Mouse (Mus musculus) liver, adult 2 months (tissue): ENCODE measurements around the gene Mfsd4b1. TPM values are rescaled to one million over a fixed set of nuclear protein-coding genes. Genes with fewer than 3 reads are reported as not detected.

Experiments used
- DNase-seq: peaks from one replicate; pipeline ENCODE4 v3.0.0-alpha.2; 2011; ENCODE audit warnings: low read depth, low spot score; ENCODE audit errors: extremely low read depth
- H3K27ac ChIP-seq: fragments of 200-500 bp; replicated peaks from 2 replicates; pipeline ENCODE4 v1.5.1; 2012; ENCODE audit warnings: low read depth, mild to moderate bottlenecking, control low read depth, inconsistent platforms, low read length; ENCODE audit not compliant: insufficient read depth
- H3K27me3 ChIP-seq: fragments of 200-500 bp; 2 replicates; pipeline ENCODE4 v1.6.1; 2012; ENCODE audit warnings: mild to moderate bottlenecking, moderate library complexity, low read length, inconsistent platforms; ENCODE audit not compliant: control insufficient read depth, insufficient read depth
- H3K36me3 ChIP-seq: fragments of 200-500 bp; 2 replicates; pipeline ENCODE4 v1.6.1; 2012; ENCODE audit warnings: low read length, inconsistent platforms; ENCODE audit not compliant: control insufficient read depth, insufficient read depth
- H3K4me1 ChIP-seq: fragments of 200-500 bp; 2 replicates; pipeline ENCODE4 v1.6.1; 2011; ENCODE audit warnings: low read length; ENCODE audit not compliant: control insufficient read depth, insufficient read depth
- H3K4me3 ChIP-seq: fragments of 200-500 bp; 2 replicates; pipeline ENCODE4 v1.5.1; 2011; ENCODE audit warnings: low read depth, mild to moderate bottlenecking, control low read depth, low read length, moderate library complexity; ENCODE audit not compliant: insufficient read depth
- H3K79me2 ChIP-seq: fragments of 200-500 bp; 2 replicates; pipeline ENCODE4 v1.6.1; 2012; ENCODE audit warnings: inconsistent platforms, mild to moderate bottlenecking, low read length, moderate library complexity; ENCODE audit not compliant: control insufficient read depth, insufficient read depth
- H3K9ac ChIP-seq: fragments of 200-500 bp; 2 replicates; pipeline ENCODE4 v1.6.1; 2012; ENCODE audit warnings: low read depth, mild to moderate bottlenecking, control low read depth, inconsistent platforms, low read length
- CTCF ChIP-seq: fragments of 200-500 bp; IDR thresholded peaks from 2 replicates; pipeline ENCODE4 v1.5.1; 2011; ENCODE audit warnings: low read depth, low read length, control low read depth
- POLR2A ChIP-seq: fragments of 200-500 bp; IDR thresholded peaks from 2 replicates; pipeline ENCODE4 v1.6.1; 2011; ENCODE audit warnings: low read length, control low read depth; ENCODE audit not compliant: insufficient read depth; ENCODE audit errors: extremely low read depth
- WGBS: fragments of 180-500 bp; shearing (Covaris S2); methylation state at CpG from one replicate; pipeline ENCODE4 v1.1.7; 2018; 5-methylcytosine and 5-hydroxymethylcytosine counted together
- polyA plus RNA-seq: library from polyadenylated mRNA; depleted of rRNA; stranded (reverse); fragments of >200 nt; gene quantifications from 2 replicates; pipeline ENCODE4 v1.2.3, GENCODE M21; 2012
- total RNA-seq: library from RNA; depleted of rRNA; stranded (reverse); fragments of >200 nt; gene quantifications from 2 replicates; pipeline ENCODE4 v1.2.3, GENCODE M21; 2014

The Mfsd4b1 gene
- total and polyA plus RNA-seq, 2 experiments, result 28.7 to 47.8 TPM

DNA sequence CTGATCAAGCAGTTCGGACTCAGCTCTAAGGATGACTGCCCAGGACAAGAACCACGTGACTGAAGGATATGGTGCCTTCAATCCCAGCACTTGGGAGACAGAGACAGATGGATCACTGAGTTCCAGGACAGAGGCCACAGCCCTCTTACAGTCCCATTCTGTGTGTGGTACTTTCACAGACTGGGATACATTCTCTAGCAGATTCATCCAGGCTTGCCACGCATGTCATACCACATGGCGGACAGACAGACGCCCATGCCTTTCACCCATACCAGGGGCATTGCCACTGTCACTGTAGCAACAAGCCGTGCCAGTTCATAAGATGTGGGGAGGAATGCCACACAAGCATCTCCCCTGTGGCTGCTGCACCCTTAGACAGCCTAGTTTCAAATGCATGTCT, 5.6 kb upstream of the Mfsd4b1 start:
- TF ChIP-seq CTCF (no peak), POLR2A (no peak)
- no peak overlapping the region for H3K27ac ChIP-seq
- no peaks in the 10 kb centered on the region for H3K4me1 ChIP-seq
- H3K9ac ChIP-seq, result no peak overlapping the region
- no peaks in the 10 kb centered on the region for H3K79me2 ChIP-seq
- no peaks in the 10 kb centered on the region for H3K27me3 ChIP-seq
- H3K36me3 ChIP-seq, result peaks cover 16% of the 10 kb centered on the region
- no peak for DNase-seq
- WGBS, result 97% methylated on average over 6 of the region's 6 CpGs
- H3K4me3 ChIP-seq, result no peak overlapping the region

DNA sequence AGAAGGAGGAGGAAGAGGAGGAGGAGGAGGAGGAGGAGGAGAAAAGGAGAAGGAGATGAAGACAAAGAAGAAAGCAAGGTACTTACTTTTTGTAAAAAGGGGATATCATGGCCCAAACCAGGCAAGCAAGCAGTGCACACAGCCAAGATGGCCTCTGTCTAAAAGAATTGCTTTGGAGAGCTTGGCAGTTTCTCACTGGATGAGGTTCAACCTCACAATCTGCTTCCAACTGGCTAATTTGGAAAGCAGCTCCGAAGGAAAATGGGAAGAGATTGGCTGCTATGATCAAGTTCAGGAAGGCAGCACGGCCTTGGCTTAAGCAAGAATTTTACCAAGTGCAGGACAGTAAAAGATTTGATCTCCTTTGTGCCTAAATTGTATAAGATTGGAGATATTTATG, 4.5 kb upstream of the Mfsd4b1 start:
- H3K79me2 ChIP-seq, result no peaks in the 10 kb centered on the region
- H3K27ac ChIP-seq, result no peak overlapping the region
- 81% methylated on average over 2 of the region's 2 CpGs for WGBS
- no peaks in the 10 kb centered on the region; the same call in 1 of the 2 replicates for H3K4me1 ChIP-seq
- H3K36me3 ChIP-seq, result peaks cover 6% of the 10 kb centered on the region
- no peaks in the 10 kb centered on the region for H3K27me3 ChIP-seq
- no peak overlapping the region for H3K4me3 ChIP-seq
- DNase-seq, result no peak
- no peak overlapping the region for H3K9ac ChIP-seq
- no peak for TF ChIP-seq POLR2A

DNA sequence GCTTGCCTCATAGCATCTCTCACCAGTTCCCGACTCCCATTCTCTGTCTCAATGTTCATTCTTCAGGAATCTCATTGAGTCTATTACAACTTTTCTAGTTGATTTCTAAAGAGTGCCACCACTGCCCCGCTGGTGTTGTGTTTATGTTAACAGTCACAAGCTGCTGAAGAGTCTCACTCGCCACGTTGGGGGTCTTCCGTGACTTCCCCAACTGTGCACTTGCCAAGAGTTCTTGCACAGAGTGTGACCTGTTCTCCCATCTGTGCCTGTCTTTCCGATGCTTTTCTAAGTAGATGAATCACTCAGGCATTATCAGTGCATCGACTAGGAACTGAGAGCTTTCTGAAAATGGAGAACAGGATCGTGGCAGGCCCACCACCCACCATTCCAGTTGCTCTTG, 3.0 kb upstream of the Mfsd4b1 start:
- Histone ChIP-seq H3K4me3 (no peak overlapping the region), H3K27ac (no peak overlapping the region), H3K36me3 (peaks cover 3% of the 10 kb centered on the region; the same call in 1 of the 2 replicates), H3K9ac (no peak overlapping the region), H3K79me2 (peaks cover 5% of the 10 kb centered on the region; the same call in 1 of the 2 replicates), H3K4me1 (peaks cover 4% of the 10 kb centered on the region), H3K27me3 (no peaks in the 10 kb centered on the region)
- DNase-seq, result no peak
- no peak for TF ChIP-seq POLR2A
- no peak for TF ChIP-seq CTCF
- WGBS, result 89% methylated on average over 8 of the region's 8 CpGs

DNA sequence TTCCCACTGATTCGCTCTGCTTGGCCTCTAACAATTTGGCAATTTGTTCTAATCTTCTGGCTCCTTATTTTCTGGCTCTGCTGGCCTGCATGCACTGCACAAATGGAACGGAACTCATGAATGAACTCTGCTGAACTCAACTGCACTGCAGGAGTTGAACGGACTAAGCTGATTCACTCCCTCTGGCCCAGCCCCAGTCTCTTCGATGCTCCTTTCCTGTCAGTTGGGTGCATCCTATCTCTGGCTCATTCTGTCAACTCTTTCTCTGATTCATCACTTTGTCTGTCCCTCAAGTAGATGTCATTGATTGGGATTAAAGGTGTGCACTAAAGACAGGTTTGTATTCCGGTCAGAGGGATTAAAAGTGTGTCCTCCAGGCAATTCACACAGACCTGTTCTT, 1.5 kb upstream of the Mfsd4b1 start:
- H3K27ac ChIP-seq, result no peak overlapping the region
- no peaks in the 10 kb centered on the region for H3K36me3 ChIP-seq
- 76% methylated on average over 5 of the region's 5 CpGs for WGBS

DNA sequence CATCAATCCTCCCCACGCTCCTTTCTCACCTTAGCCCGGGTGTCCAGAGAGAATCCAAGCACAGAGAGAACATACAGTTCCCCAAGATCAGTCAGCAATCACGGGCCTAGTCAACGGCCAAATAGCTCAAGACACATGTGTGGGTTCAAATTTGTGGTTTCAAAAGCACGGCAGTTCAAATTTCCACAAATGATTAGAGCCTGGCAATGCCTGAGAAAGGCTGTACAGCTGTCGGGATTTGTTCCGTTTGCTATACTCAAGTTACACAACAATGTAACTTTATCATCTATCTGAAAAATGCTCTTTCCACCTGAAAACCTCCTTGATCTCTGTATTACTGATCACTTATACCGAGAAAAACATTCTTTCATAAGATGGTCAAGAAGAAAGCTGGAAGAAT, 492 bp upstream of the Mfsd4b1 start:
- no peak overlapping the region for H3K27ac ChIP-seq
- H3K4me3 ChIP-seq, result no peak overlapping the region
- H3K9ac ChIP-seq, result no peak overlapping the region
- H3K36me3 ChIP-seq, result no peaks in the 10 kb centered on the region
- 52% methylated on average over 8 of the region's 8 CpGs for WGBS
- H3K27me3 ChIP-seq, result no peaks in the 10 kb centered on the region
- TF ChIP-seq CTCF, result no peak
- TF ChIP-seq POLR2A, result no peak
- H3K79me2 ChIP-seq, result peaks cover 9% of the 10 kb centered on the region; the same call in 1 of the 2 replicates
- H3K4me1 ChIP-seq, result peaks cover 7% of the 10 kb centered on the region
- DNase-seq, result no peak

More for the DNA sequence above, 1.5 kb upstream of the Mfsd4b1 start:
- peak; percentile 27 for DNase-seq
- H3K79me2 ChIP-seq, result peaks cover 6% of the 10 kb centered on the region; the same call in 1 of the 2 replicates
- H3K9ac ChIP-seq, result no peak overlapping the region
- TF ChIP-seq CTCF, result no peak
- TF ChIP-seq POLR2A, result no peak
- H3K27me3 ChIP-seq, result no peaks in the 10 kb centered on the region
- no peak overlapping the region for H3K4me3 ChIP-seq
- peaks cover 7% of the 10 kb centered on the region for H3K4me1 ChIP-seq

DNA sequence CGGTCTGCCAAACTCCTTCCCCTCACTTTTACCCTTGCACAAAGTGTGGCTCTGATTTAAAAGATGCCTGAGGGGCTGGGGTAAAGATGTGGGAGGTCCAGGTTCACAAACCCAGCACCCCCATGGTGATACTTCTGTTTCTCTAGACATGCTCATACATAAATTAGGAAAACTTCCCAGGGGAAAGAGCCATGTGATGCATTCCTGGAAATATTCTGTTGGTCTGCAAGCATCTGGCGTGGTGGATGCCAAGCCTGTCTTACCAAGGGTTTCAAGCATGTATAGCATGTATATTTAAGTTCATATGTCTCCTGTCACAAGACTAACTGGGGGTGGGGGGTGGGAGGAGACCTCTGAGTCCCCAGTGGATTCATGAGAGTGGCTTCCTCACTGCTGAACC, 4.7 kb downstream of the Mfsd4b1 start:
- no peak for TF ChIP-seq CTCF
- no peak for TF ChIP-seq POLR2A
- 75% methylated on average over 2 of the region's 2 CpGs for WGBS

More for the DNA sequence above, 4.7 kb downstream of the Mfsd4b1 start:
- no peaks in the 10 kb centered on the region for H3K36me3 ChIP-seq
- H3K79me2 ChIP-seq, result peaks cover 9% of the 10 kb centered on the region; the same call in 1 of the 2 replicates
- DNase-seq, result no peak
- peaks cover 9% of the 10 kb centered on the region for H3K4me1 ChIP-seq
- no peak overlapping the region for H3K4me3 ChIP-seq
- H3K27me3 ChIP-seq, result no peaks in the 10 kb centered on the region
- H3K9ac ChIP-seq, result no peak overlapping the region
- H3K27ac ChIP-seq, result no peak overlapping the region
